Mouse (Mus musculus): ENCODE data around the gene Dlx3. TPM values are rescaled to one million over a fixed set of nuclear protein-coding genes. Genes with fewer than 3 reads are reported as not detected.

The Dlx3 gene
- 0.19 and 0.54 TPM in 2 replicates for polyA plus RNA-seq (2015; fragmentation: Nextera tagmentation; extraction: Ambion mirVana)

GRCm38 (mm10) chr11:95119990-95120632 lies at the start of gene Dlx3:
Gene Dlx3, plus strand, starts transcription at chr11:95120119.
- 0 out of 2 replicates have a peak, but pooled peaks have one; percentile 33 for ATAC-seq (ENCODE audit: low FRiP score, low read depth)
- Histone ChIP-seq H3K4me2 (peak within 1 kb of the TSS; percentile 87), H3K36me3 (no peaks in the 10 kb centered on the region), H3K4me1 (replicated peaks) (peaks cover 23% of the 10 kb centered on the region), H3K4me3 (peak within 1 kb of the TSS; percentile 42), H3K9ac (no peak within 1 kb of the TSS), H3K27me3 (peaks cover 58% of the 10 kb centered on the region), H3K9me3 (no peaks in the 10 kb centered on the region), H3K27ac (replicated peaks) (no peak within 1 kb of the TSS)
- under 1% methylated on average over 55 of the region's 55 CpGs for WGBS

- no peak for ATAC-seq (ENCODE audit: low FRiP score, low read depth)
- Histone ChIP-seq H3K27me3 (no peaks in the 10 kb centered on the region), H3K4me1 (replicated peaks) (peaks cover 23% of the 10 kb centered on the region), H3K27ac (replicated peaks) (no peak overlapping the region), H3K9me3 (no peaks in the 10 kb centered on the region), H3K36me3 (peaks cover 6% of the 10 kb centered on the region), H3K4me3 (no peak overlapping the region), H3K4me2 (no peak overlapping the region), H3K9ac (no peak overlapping the region)
- WGBS = 77% methylated on average over 8 of the region's 8 CpGs
Observed at GRCm38 (mm10) chr11:95070140-95071107, 49.5 kb upstream of the Dlx3 start.

- Histone ChIP-seq H3K4me2 (no peak overlapping the region), H3K9ac (no peak overlapping the region), H3K27me3 (no peaks in the 10 kb centered on the region), H3K9me3 (no peaks in the 10 kb centered on the region), H3K27ac (replicated peaks) (no peak overlapping the region), H3K36me3 (no peaks in the 10 kb centered on the region), H3K4me1 (replicated peaks) (peaks cover 29% of the 10 kb centered on the region), H3K4me3 (no peak overlapping the region)
- 55% methylated on average over 7 of the region's 7 CpGs for WGBS
- ATAC-seq (ENCODE audit: low FRiP score, low read depth) = no peak
Observed at GRCm38 (mm10) chr11:95071266-95071665, 48.7 kb upstream of the Dlx3 start.

GRCm38 (mm10) chr11:95072136-95072535 lies 47.8 kb upstream of the Dlx3 start:
- no peak overlapping the region for H3K9ac ChIP-seq
- WGBS = 63% methylated on average over 8 of the region's 8 CpGs
- no peak overlapping the region for H3K27ac ChIP-seq (replicated peaks)
- H3K4me3 ChIP-seq = no peak overlapping the region
- H3K9me3 ChIP-seq = no peaks in the 10 kb centered on the region
- H3K36me3 ChIP-seq = no peaks in the 10 kb centered on the region
- no peak for ATAC-seq (ENCODE audit: low FRiP score, low read depth)
- no peaks in the 10 kb centered on the region for H3K27me3 ChIP-seq
- peaks cover 33% of the 10 kb centered on the region for H3K4me1 ChIP-seq (replicated peaks)
- no peak overlapping the region for H3K4me2 ChIP-seq

- ATAC-seq (ENCODE audit: low FRiP score, low read depth) = no peak
Observed at GRCm38 (mm10) chr11:95072804-95073203, 47.1 kb upstream of the Dlx3 start.

GRCm38 (mm10) chr11:95073835-95074234 lies 46.1 kb upstream of the Dlx3 start:
- Histone ChIP-seq H3K9me3 (no peaks in the 10 kb centered on the region), H3K9ac (no peak overlapping the region), H3K4me1 (replicated peaks) (peaks cover 45% of the 10 kb centered on the region), H3K27me3 (peaks cover 5% of the 10 kb centered on the region; the same call in 1 of the 2 replicates), H3K27ac (replicated peaks) (no peak overlapping the region), H3K36me3 (no peaks in the 10 kb centered on the region), H3K4me2 (no peak overlapping the region), H3K4me3 (no peak overlapping the region)
- WGBS = 74% methylated on average over 4 of the region's 4 CpGs
- no peak for ATAC-seq (ENCODE audit: low FRiP score, low read depth)

More at GRCm38 (mm10) chr11:95072804-95073203, 47.1 kb upstream of the Dlx3 start:
- Histone ChIP-seq H3K27me3 (peaks cover 3% of the 10 kb centered on the region; the same call in 1 of the 2 replicates), H3K4me1 (replicated peaks) (peaks cover 39% of the 10 kb centered on the region), H3K27ac (replicated peaks) (no peak overlapping the region), H3K4me3 (no peak overlapping the region), H3K9ac (0 out of 2 replicates have a peak overlapping the region, but pooled peaks have one; percentile 3), H3K36me3 (no peaks in the 10 kb centered on the region), H3K9me3 (no peaks in the 10 kb centered on the region), H3K4me2 (no peak overlapping the region)
- WGBS = 66% methylated on average over 5 of the region's 5 CpGs

GRCm38 (mm10) chr11:95074694-95075093 lies 45.2 kb upstream of the Dlx3 start:
- ATAC-seq (ENCODE audit: low FRiP score, low read depth) = no peak
- H3K4me2 ChIP-seq = peak overlapping the region; percentile 91
- no peaks in the 10 kb centered on the region for H3K9me3 ChIP-seq
- H3K27me3 ChIP-seq = peaks cover 9% of the 10 kb centered on the region; the same call in 1 of the 2 replicates
- peak overlapping the region; percentile 68 for H3K4me3 ChIP-seq
- peaks cover 45% of the 10 kb centered on the region for H3K4me1 ChIP-seq (replicated peaks)
- H3K36me3 ChIP-seq = no peaks in the 10 kb centered on the region
- peak overlapping the region; percentile 78; the same call in 1 of the 2 replicates for H3K9ac ChIP-seq
- H3K27ac ChIP-seq (replicated peaks) = no peak overlapping the region
- 77% methylated on average over 4 of the region's 4 CpGs for WGBS

GRCm38 (mm10) chr11:95075197-95076040 lies 44.5 kb upstream of the Dlx3 start:
- Histone ChIP-seq H3K9ac (peak overlapping the region; percentile 78), H3K27ac (replicated peaks) (peak overlapping the region; percentile 82), H3K36me3 (no peaks in the 10 kb centered on the region), H3K4me1 (replicated peaks) (peaks cover 45% of the 10 kb centered on the region), H3K9me3 (no peaks in the 10 kb centered on the region), H3K27me3 (peaks cover 11% of the 10 kb centered on the region; the same call in 1 of the 2 replicates), H3K4me3 (peak overlapping the region; percentile 68), H3K4me2 (peak overlapping the region; percentile 91)
- ATAC-seq (ENCODE audit: low FRiP score, low read depth) = peak; percentile 16; the same call in 1 of the 2 replicates
- 6% methylated on average over 19 of the region's 19 CpGs for WGBS

GRCm38 (mm10) chr11:95076041-95076535 lies 43.8 kb upstream of the Dlx3 start:
- Histone ChIP-seq H3K9me3 (no peaks in the 10 kb centered on the region), H3K36me3 (no peaks in the 10 kb centered on the region), H3K9ac (peak overlapping the region; percentile 78), H3K27ac (replicated peaks) (peak overlapping the region; percentile 82), H3K4me1 (replicated peaks) (peaks cover 45% of the 10 kb centered on the region), H3K4me3 (peak overlapping the region; percentile 68), H3K4me2 (peak overlapping the region; percentile 91), H3K27me3 (peaks cover 11% of the 10 kb centered on the region; the same call in 1 of the 2 replicates)
- under 1% methylated on average over 37 of the region's 42 CpGs for WGBS
- ATAC-seq (ENCODE audit: low FRiP score, low read depth) = peak; percentile 73

- H3K4me3 ChIP-seq = peak within 1 kb of the TSS; percentile 68
- peak within 1 kb of the TSS; percentile 82 for H3K27ac ChIP-seq (replicated peaks)
- H3K27me3 ChIP-seq = peaks cover 11% of the 10 kb centered on the region; the same call in 1 of the 2 replicates
- peaks cover 45% of the 10 kb centered on the region for H3K4me1 ChIP-seq (replicated peaks)
- H3K4me2 ChIP-seq = peak within 1 kb of the TSS; percentile 91
- WGBS = under 1% methylated on average over 50 of the region's 51 CpGs
- peak; percentile 86 for ATAC-seq (ENCODE audit: low FRiP score, low read depth)
- peak within 1 kb of the TSS; percentile 78 for H3K9ac ChIP-seq
- H3K9me3 ChIP-seq = no peaks in the 10 kb centered on the region
- no peaks in the 10 kb centered on the region for H3K36me3 ChIP-seq
Observed at GRCm38 (mm10) chr11:95076536-95077111, 43.3 kb upstream of the Dlx3 start, which contains the start of gene Itga3. Gene Itga3, minus strand, starts transcription at chr11:95076801.

All from hindbrain, embryonic 15.5 days (tissue).